Mouse (Mus musculus): ENCODE results near the gene Adamts6.

DNA sequence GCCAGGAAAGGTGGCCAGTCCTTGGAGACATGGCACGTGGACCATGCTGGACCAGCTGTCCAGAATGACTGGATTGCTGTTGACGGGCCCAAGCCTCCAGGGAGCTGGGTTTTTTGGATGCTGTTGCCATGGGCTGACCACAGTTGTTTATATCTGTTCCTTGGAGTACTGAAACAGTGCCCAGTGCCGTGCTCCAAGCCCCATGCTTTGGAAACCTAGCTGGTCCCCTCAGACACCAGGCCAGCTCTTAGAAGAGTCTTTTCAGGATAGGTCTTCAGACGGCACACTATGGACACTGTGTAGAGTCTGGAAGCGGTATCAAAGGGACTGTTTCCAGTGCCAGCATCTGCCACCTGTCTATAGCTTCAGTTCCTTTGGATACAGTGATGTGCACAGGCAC is 223.1 kb downstream of the Adamts6 start:
- TF ChIP-seq ZNF384 (IDR thresholded peaks at IDR 0.05; ENCODE audit: low read depth, low read length) = no peak
- no peak for TF ChIP-seq CHD2 (IDR thresholded peaks at IDR 0.05; ENCODE audit: low read depth, low read length)
- no peak for TF ChIP-seq HCFC1 (IDR thresholded peaks at IDR 0.05; ENCODE audit: borderline replicate concordance, insufficient read depth, low read length)
- TF ChIP-seq ZC3H11A (IDR thresholded peaks at IDR 0.05; ENCODE audit: borderline replicate concordance, low read depth, low read length) = no peak
